Mouse (Mus musculus): ENCODE measurements around the gene Ggt5.

GRCm38 (mm10) chr10:75651381-75652068 is 62.4 kb downstream of the Ggt5 start:
- TF ChIP-seq CTCF (IDR thresholded peaks at IDR 0.05; ENCODE audit: extremely low read depth, insufficient read depth, low read length) (no peak), POLR2A (IDR thresholded peaks at IDR 0.05; ENCODE audit: extremely low read depth, insufficient read depth, low read length) (no peak)

Data from cortical plate, adult 2 months (tissue).